Comparison of ENCODE assay signal across 8 mouse cellular contexts in genomic region chr14:105259035-105259880, GRCm38 (mm10). TPM values are rescaled to one million over a fixed set of nuclear protein-coding genes. Genes with fewer than 3 reads are reported as not detected.
A peak's percentile ranks its signal among the peaks of the same experiment; 100 is the strongest.
DNase-seq lines count a peak whose midpoint lies in the region; ATAC-seq and TF ChIP-seq lines count a peak whose summit lies in the region.

No protein-coding gene starts in this region.

- TF ChIP-seq CTCF in hindbrain, postnatal 0 days (IDR thresholded peaks at IDR 0.05; ENCODE audit: low read depth), result peak; percentile 29; the same call in 1 of the 2 replicates

- WGBS in forebrain, embryonic 14.5 days, result 16% methylated on average over 20 of the region's 34 CpGs
- 8% methylated on average over 26 of the region's 34 CpGs for WGBS in hindbrain, postnatal 0 days
- 9% methylated on average over 26 of the region's 34 CpGs for WGBS in limb, embryonic 15.5 days
- 8% methylated on average over 31 of the region's 34 CpGs for WGBS in midbrain, embryonic 15.5 days
- WGBS in stomach, embryonic 16.5 days, result 7% methylated on average over 29 of the region's 34 CpGs

- peak overlapping the region; percentile 93 for H3K27ac ChIP-seq in forebrain, embryonic 14.5 days (ENCODE audit: low read depth, low read length)
- peak overlapping the region; percentile 88 for H3K27ac ChIP-seq in hindbrain, postnatal 0 days
- peak overlapping the region; percentile 94 for H3K27ac ChIP-seq in limb, embryonic 15.5 days
- peak overlapping the region; percentile 92 for H3K27ac ChIP-seq in midbrain, embryonic 15.5 days
- peak overlapping the region; percentile 95 for H3K27ac ChIP-seq in stomach, embryonic 16.5 days (ENCODE audit: low read length)

- peak overlapping the region; percentile 95 for H3K9ac ChIP-seq in forebrain, embryonic 14.5 days (ENCODE audit: low read length)
- peak overlapping the region; percentile 95 for H3K9ac ChIP-seq in hindbrain, postnatal 0 days (replicated peaks; ENCODE audit: low read length)
- peak overlapping the region; percentile 87 for H3K9ac ChIP-seq in limb, embryonic 15.5 days
- H3K9ac ChIP-seq in midbrain, embryonic 15.5 days, result peak overlapping the region; percentile 91
- peak overlapping the region; percentile 96 for H3K9ac ChIP-seq in stomach, embryonic 16.5 days (ENCODE audit: low read length)

- ATAC-seq in cerebellum, adult (ENCODE audit: insufficient number of reproducible peaks, low FRiP score, low TSS enrichment), result peak; percentile 40
- peak; percentile 69 for ATAC-seq in forebrain, embryonic 14.5 days
- peak; percentile 70 for ATAC-seq in hindbrain, postnatal 0 days
- peak; percentile 64 for ATAC-seq in limb, embryonic 15.5 days (ENCODE audit: insufficient number of reproducible peaks, low FRiP score, low TSS enrichment, low read depth)
- ATAC-seq in midbrain, embryonic 15.5 days (replicated peaks), result peak; percentile 81
- ATAC-seq in stomach, embryonic 16.5 days (ENCODE audit: insufficient read depth, low FRiP score), result peak; percentile 63

- H3K36me3 ChIP-seq in forebrain, embryonic 14.5 days (ENCODE audit: control insufficient read depth, insufficient read depth, low read length), result no peaks in the 10 kb centered on the region
- H3K36me3 ChIP-seq in hindbrain, postnatal 0 days (ENCODE audit: insufficient read depth, low read length), result no peaks in the 10 kb centered on the region
- no peaks in the 10 kb centered on the region for H3K36me3 ChIP-seq in limb, embryonic 15.5 days
- no peaks in the 10 kb centered on the region for H3K36me3 ChIP-seq in midbrain, embryonic 15.5 days (replicated peaks)
- no peaks in the 10 kb centered on the region for H3K36me3 ChIP-seq in stomach, embryonic 16.5 days (ENCODE audit: control insufficient read depth, insufficient read depth, low read length)

- DNase-seq in layer of hippocampus, adult 11-12 months (ENCODE audit: low spot score), result peak; percentile 20
- DNase-seq in layer of hippocampus, adult 18-20 months (ENCODE audit: low spot score in 2 of 2), result no peak
- DNase-seq in forebrain, embryonic 14.5 days (ENCODE audit: low spot score), result peak; percentile 52
- DNase-seq in hindbrain, postnatal 0 days (ENCODE audit: low spot score), result peak; percentile 44

- H3K4me1 ChIP-seq in forebrain, embryonic 14.5 days (ENCODE audit: control insufficient read depth, insufficient read depth, low read length), result peaks cover 3% of the 10 kb centered on the region; the same call in 1 of the 2 replicates
- 0 out of 2 replicates have a peak, but pooled peaks cover 4% of the 10 kb centered on the region for H3K4me1 ChIP-seq in hindbrain, postnatal 0 days (ENCODE audit: insufficient read depth, low read length)
- no peaks in the 10 kb centered on the region for H3K4me1 ChIP-seq in limb, embryonic 15.5 days
- peaks cover 19% of the 10 kb centered on the region for H3K4me1 ChIP-seq in midbrain, embryonic 15.5 days
- H3K4me1 ChIP-seq in stomach, embryonic 16.5 days (ENCODE audit: control insufficient read depth, insufficient read depth, low read length), result peaks cover 6% of the 10 kb centered on the region; the same call in 1 of the 2 replicates

- peak overlapping the region; percentile 60 for H3K4me2 ChIP-seq in forebrain, embryonic 14.5 days (ENCODE audit: low read length)
- peak overlapping the region; percentile 67 for H3K4me2 ChIP-seq in hindbrain, postnatal 0 days (ENCODE audit: low read depth, low read length)
- H3K4me2 ChIP-seq in limb, embryonic 15.5 days, result peak overlapping the region; percentile 76
- peak overlapping the region; percentile 49 for H3K4me2 ChIP-seq in midbrain, embryonic 15.5 days
- peak overlapping the region; percentile 57 for H3K4me2 ChIP-seq in stomach, embryonic 16.5 days (ENCODE audit: low read depth, low read length)

- H3K27me3 ChIP-seq in forebrain, embryonic 14.5 days (replicated peaks; ENCODE audit: control insufficient read depth, insufficient read depth, low read length), result no peaks in the 10 kb centered on the region
- no peaks in the 10 kb centered on the region for H3K27me3 ChIP-seq in hindbrain, postnatal 0 days (ENCODE audit: insufficient read depth, low read length)
- H3K27me3 ChIP-seq in limb, embryonic 15.5 days, result no peaks in the 10 kb centered on the region
- no peaks in the 10 kb centered on the region for H3K27me3 ChIP-seq in midbrain, embryonic 15.5 days (replicated peaks)
- H3K27me3 ChIP-seq in stomach, embryonic 16.5 days (ENCODE audit: control insufficient read depth, insufficient read depth, low read length), result no peaks in the 10 kb centered on the region

- H3K4me3 ChIP-seq in forebrain, embryonic 14.5 days (ENCODE audit: low read depth, low read length), result peak overlapping the region; percentile 82
- H3K4me3 ChIP-seq in hindbrain, postnatal 0 days (ENCODE audit: low read length), result peak overlapping the region; percentile 96
- H3K4me3 ChIP-seq in limb, embryonic 15.5 days, result peak overlapping the region; percentile 90
- peak overlapping the region; percentile 82 for H3K4me3 ChIP-seq in midbrain, embryonic 15.5 days
- peak overlapping the region; percentile 90 for H3K4me3 ChIP-seq in stomach, embryonic 16.5 days (replicated peaks; ENCODE audit: low read length)

- no peaks in the 10 kb centered on the region for H3K9me3 ChIP-seq in forebrain, embryonic 14.5 days (replicated peaks; ENCODE audit: control insufficient read depth, low read length)
- no peaks in the 10 kb centered on the region for H3K9me3 ChIP-seq in hindbrain, postnatal 0 days (ENCODE audit: low read length)
- no peaks in the 10 kb centered on the region for H3K9me3 ChIP-seq in limb, embryonic 15.5 days
- no peaks in the 10 kb centered on the region for H3K9me3 ChIP-seq in midbrain, embryonic 15.5 days
- H3K9me3 ChIP-seq in stomach, embryonic 16.5 days (replicated peaks; ENCODE audit: control insufficient read depth, low read length), result no peaks in the 10 kb centered on the region

RNA-seq across cellular contexts. Expression of gene Ndfip2, which starts 0.9 kb away (rescaled TPM):
- 10 to 100 TPM; 81.4 to 85.3 TPM for total RNA-seq in layer of hippocampus, adult 18-20 months (2021)
- polyA plus RNA-seq in forebrain, embryonic 14.5 days (2014; fragmentation: Nextera tagmentation; extraction: Ambion mirVana), result 91.1 and 94.1 TPM in 2 replicates
- 155 and 175 TPM in 2 replicates for total RNA-seq in hindbrain, postnatal 0 days (2014; rRNA removed)
- 118 and 119 TPM in 2 replicates for polyA plus RNA-seq in hindbrain, postnatal 0 days (2015; fragmentation: Nextera tagmentation; extraction: Ambion mirVana)
- polyA plus RNA-seq in limb, embryonic 15.5 days (2015; fragmentation: Nextera tagmentation; extraction: Ambion mirVana), result 53.9 and 55.2 TPM in 2 replicates
- 104 and 110 TPM in 2 replicates for polyA plus RNA-seq in midbrain, embryonic 15.5 days (2015; fragmentation: Nextera tagmentation; extraction: Ambion mirVana)
- 64.1 and 65.5 TPM in 2 replicates for polyA plus RNA-seq in stomach, embryonic 16.5 days (2015; fragmentation: Nextera tagmentation; extraction: Ambion mirVana)

Comparison
In these comparisons a context has a peak if more than half of its experiments do, and no peak if none do; other contexts are left out.
1. DNase-seq: peak in layer of hippocampus, adult 11-12 months (single experiment), forebrain, embryonic 14.5 days (single experiment) and hindbrain, postnatal 0 days (single experiment); none in layer of hippocampus, adult 18-20 months (0 of 2).
2. Peak in every context shown above with its lines, with median percentiles within 50 percentile points of each other: ATAC-seq, H3K27ac ChIP-seq, H3K4me2 ChIP-seq, H3K4me3 ChIP-seq and H3K9ac ChIP-seq.